Mouse (Mus musculus): ENCODE measurements around the gene Ppm1g. TPM values are rescaled to one million over a fixed set of nuclear protein-coding genes. Genes with fewer than 3 reads are reported as not detected.

Gene Ppm1g
- total RNA-seq, 2 experiments from 2014 or later, result 50.3 to 58.7 TPM

Other genes starting within 250 kb of the Ppm1g start
- gene Atraid, start 172.4 kb downstream of the Ppm1g start, total RNA-seq (2021), result 10 to 100 TPM; 50.5 to 57.3 TPM
- 10 to 100 TPM; 11.0 to 12.1 TPM for gene Slc5a6, start 171.8 kb downstream of the Ppm1g start, total RNA-seq (2021)
- gene Cad, start 165.9 kb downstream of the Ppm1g start, total RNA-seq (2021), result 10 to 100 TPM; 14.5 to 15.6 TPM
- not detected for gene Dnajc5g, start 114.4 kb downstream of the Ppm1g start, total RNA-seq (2021)
- not detected for gene Slc30a3, start 112.5 kb downstream of the Ppm1g start, total RNA-seq (2021)
- 100 to 1,000 TPM; 249 to 297 TPM for gene Trim54, start 104.0 kb downstream of the Ppm1g start, total RNA-seq (2021)
- gene Ucn, start 81.9 kb downstream of the Ppm1g start, total RNA-seq (2021), result not detected
- gene Mpv17, start 66.4 kb downstream of the Ppm1g start, total RNA-seq (2021), result 10 to 100 TPM; 50.7 to 52.0 TPM
- gene Gm29609, start 40.8 kb downstream of the Ppm1g start, total RNA-seq (2021), result 1 to 10 TPM in 1 of 2 experiments, under 1 TPM in 1; 0.68 to 1.6 TPM
- 10 to 100 TPM; 31.0 to 31.4 TPM for gene Gtf3c2, start 40.5 kb downstream of the Ppm1g start, total RNA-seq (2021)
- 10 to 100 TPM; 61.8 to 64.6 TPM for gene Snx17, start 27.5 kb downstream of the Ppm1g start, total RNA-seq (2021)
- gene Eif2b4, start 27.3 kb downstream of the Ppm1g start, total RNA-seq (2021), result 10 to 100 TPM; 49.7 to 55.9 TPM
- gene Zfp513, start 18.4 kb downstream of the Ppm1g start, total RNA-seq (2021), result 10 to 100 TPM in 1 of 2 experiments, 1 to 10 TPM in 1; 7.9 to 10.3 TPM
- gene Nrbp1, start 20.2 kb upstream of the Ppm1g start, total RNA-seq (2021), result 10 to 100 TPM; 85.4 to 88.1 TPM
- gene Gm9970, start 20.5 kb upstream of the Ppm1g start, total RNA-seq (2021), result not detected
- 1 to 10 TPM; 1.7 to 2.7 TPM for gene Krtcap3, start 31.0 kb upstream of the Ppm1g start, total RNA-seq (2021)
- 10 to 100 TPM; 36.8 to 43.6 TPM for gene Ift172, start 70.4 kb upstream of the Ppm1g start, total RNA-seq (2021)
- 1 to 10 TPM; 1.6 to 3.7 TPM for gene Fndc4, start 75.4 kb upstream of the Ppm1g start, total RNA-seq (2021)
- gene Gckr, start 76.8 kb upstream of the Ppm1g start, total RNA-seq (2021), result not detected
- gene Zfp512, start 231.7 kb upstream of the Ppm1g start, total RNA-seq (2021), result 10 to 100 TPM; 23.0 to 24.0 TPM

All from heart, postnatal 36 days (tissue).